Mouse (Mus musculus): Measurements from ENCODE around the gene Tmem141.

The Tmem141 gene

DNA sequence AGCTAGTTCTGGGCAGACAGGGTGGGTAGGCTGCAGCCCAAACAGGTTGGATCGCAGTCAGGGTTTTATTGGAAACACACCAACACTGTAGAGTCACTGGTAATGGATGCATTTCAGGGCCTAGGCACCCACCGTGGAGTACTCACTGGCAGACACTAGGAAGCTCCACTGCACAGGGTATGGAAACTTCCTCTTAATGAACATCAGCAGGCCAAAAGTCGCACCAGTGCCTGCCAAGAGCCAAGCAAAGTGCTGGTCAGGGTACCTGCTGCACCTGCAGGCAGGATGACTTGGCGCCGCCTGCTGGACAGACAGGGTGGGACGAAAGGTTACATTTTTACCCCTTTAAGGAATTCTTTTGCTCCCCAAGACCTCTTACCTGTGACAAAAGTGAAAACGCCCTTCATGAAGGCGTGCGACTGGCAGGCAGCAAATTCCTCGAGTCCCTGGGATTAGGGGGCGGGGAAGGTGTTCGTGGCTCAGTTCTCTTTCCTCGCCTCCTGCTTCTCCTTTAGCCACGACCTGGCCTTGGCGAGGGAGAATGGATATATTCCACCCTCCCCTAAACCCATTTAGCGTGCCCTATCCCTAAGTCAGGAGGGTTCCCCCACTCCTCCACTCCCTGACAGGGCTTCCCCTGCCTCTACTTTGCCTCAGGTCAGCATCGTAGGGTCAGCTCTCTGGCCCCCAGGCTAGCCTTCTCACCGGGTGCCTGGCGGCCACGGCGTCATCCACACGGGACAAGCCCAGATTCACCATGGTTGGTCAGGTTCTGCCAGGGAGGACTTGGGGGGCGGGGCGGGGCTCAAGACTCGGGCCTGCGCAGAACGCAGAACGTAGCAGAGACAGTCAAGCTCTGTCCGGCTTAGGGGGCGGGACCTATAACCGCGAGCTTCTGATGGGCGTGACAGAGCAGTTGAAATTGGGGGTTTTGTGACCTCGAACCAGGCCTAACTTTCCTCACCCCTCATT lies at the start of gene Tmem141:
Tmem141 (minus strand) TSS at position 777 of the 972 bp plus-strand sequence.
- Histone ChIP-seq H3K36me3 (ENCODE audit: control insufficient read depth, insufficient read depth, low read length, poor library complexity, severe bottlenecking) (no peaks in the 10 kb centered on the region), H3K27me3 (ENCODE audit: control insufficient read depth, insufficient read depth, low read length, poor library complexity, severe bottlenecking) (no peaks in the 10 kb centered on the region)
- peak; percentile 66 for DNase-seq (ENCODE audit: low read depth, low spot score)

DNA sequence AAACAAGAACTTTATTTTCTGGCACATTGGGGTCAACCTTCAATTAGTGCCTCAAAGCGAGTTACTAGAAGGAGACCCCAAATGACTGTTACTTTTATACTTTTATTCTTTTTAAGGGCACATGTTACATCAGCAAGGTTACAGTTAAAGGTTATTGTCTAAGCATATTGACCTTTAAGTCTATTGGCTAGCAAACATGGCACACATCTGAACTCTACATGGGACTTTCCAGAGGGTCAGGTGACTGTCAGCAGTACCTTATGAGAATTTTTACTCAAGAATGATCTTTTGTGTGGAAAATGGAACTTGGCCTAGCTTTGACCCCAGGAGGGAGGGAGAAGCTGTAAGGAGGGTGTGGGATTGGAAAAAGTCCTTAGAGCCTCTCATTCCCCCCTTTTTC lies 44.7 kb upstream of the Tmem141 start:
- no peak for DNase-seq (ENCODE audit: low read depth, low spot score)
- no peaks in the 10 kb centered on the region for H3K36me3 ChIP-seq (ENCODE audit: control insufficient read depth, insufficient read depth, low read length, poor library complexity, severe bottlenecking)
- no peaks in the 10 kb centered on the region for H3K27me3 ChIP-seq (ENCODE audit: control insufficient read depth, insufficient read depth, low read length, poor library complexity, severe bottlenecking)

DNA sequence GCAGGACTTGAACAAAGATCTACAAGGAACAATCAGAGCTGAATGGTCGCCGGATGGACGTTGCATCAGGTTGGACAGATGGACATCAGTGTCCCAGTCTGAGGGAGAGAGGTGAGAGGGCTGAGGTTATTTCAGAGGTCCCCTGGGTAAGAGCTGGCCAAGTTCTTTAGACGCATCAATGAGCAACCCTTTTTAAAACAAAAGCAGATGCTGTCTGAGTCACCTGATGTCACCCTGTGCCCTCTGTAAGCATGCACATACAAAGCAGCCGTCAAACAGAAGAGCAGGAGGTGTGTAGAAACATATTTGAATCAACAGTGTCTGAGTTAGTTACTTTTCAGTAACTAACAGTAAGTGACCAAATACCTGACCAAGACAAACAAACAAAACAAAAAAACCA lies 42.3 kb upstream of the Tmem141 start:
- Histone ChIP-seq H3K36me3 (ENCODE audit: control insufficient read depth, insufficient read depth, low read length, poor library complexity, severe bottlenecking) (no peaks in the 10 kb centered on the region), H3K27me3 (ENCODE audit: control insufficient read depth, insufficient read depth, low read length, poor library complexity, severe bottlenecking) (no peaks in the 10 kb centered on the region)
- no peak for DNase-seq (ENCODE audit: low read depth, low spot score)

DNA sequence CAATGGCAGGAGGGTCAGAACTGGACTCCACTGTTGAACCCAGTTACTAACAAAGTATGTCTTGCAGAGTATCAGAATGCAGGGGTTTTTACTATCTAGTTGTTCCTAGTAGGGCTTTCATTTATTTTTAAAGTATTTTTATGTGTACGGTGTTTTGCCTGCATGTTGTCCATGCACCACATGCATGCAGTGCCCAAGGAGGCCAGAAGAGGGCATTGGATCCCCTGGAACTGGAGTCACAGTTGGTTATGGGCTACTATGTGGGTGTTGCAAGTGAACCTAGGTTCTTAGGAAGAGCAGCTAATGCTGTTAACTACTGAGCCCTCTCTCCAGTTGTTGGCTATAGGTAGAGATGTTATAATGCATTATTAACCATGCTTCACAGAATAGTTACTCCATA lies 41.7 kb upstream of the Tmem141 start:
- no peaks in the 10 kb centered on the region for H3K27me3 ChIP-seq (ENCODE audit: control insufficient read depth, insufficient read depth, low read length, poor library complexity, severe bottlenecking)
- DNase-seq (ENCODE audit: low read depth, low spot score), result peak; percentile 59

DNA sequence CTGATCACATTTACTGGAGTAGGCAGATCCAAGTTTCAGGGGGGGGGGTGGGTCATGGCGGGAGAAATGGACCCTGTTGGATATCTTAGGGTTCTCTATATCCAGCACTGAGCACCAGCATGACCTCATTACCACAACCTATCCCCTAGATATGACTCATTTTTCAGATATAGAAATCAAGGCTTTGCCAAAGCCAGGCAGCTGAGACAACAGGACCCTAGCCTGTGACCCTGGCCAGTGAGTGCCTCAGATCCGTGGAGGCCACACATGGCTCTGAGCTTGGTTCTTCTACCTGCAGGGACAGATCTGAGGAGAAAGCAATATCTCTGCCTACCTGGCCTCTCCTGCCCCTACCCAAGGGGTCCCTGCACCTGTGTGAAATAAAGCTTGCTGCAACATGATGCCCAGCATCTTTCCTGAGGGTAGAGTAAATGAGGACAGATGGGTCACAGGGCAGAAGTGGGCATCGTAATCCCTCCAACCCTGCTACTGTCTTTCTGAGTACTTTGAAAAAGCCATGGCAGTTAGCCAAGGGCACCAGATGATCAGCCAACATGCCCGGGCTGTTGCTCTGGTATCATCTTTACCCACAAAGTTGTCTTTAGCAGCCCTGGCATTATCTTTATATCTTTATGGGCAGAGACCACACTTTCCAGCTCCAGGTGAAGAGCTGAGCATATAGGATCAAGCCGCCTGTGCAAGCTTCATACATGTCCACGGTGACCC lies 39.6 kb upstream of the Tmem141 start:
- no peak for DNase-seq (ENCODE audit: low read depth, low spot score)
- Histone ChIP-seq H3K36me3 (ENCODE audit: control insufficient read depth, insufficient read depth, low read length, poor library complexity, severe bottlenecking) (no peaks in the 10 kb centered on the region), H3K27me3 (ENCODE audit: control insufficient read depth, insufficient read depth, low read length, poor library complexity, severe bottlenecking) (no peaks in the 10 kb centered on the region)

More for the DNA sequence above, 41.7 kb upstream of the Tmem141 start:
- no peaks in the 10 kb centered on the region for H3K36me3 ChIP-seq (ENCODE audit: control insufficient read depth, insufficient read depth, low read length, poor library complexity, severe bottlenecking)

DNA sequence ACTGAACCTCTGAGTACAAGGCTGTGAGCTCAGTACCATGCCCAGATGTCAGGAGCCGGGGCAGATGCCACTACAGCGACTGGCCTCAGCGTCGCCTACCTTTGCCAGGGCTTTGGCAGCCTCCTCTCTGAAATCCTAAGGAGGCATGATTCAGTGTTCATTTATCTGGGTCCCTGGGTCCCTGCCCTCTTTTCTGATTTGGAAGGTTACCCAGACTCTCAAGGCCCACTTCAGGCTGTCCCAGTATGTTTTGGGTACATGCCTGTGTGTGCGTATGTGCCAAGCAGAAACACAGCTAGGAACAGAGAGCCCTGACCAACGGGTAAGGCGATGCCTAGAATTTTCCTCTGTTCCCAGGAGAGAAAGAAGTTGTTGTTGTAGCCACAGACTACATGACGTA lies 38.5 kb upstream of the Tmem141 start:
- Histone ChIP-seq H3K27me3 (ENCODE audit: control insufficient read depth, insufficient read depth, low read length, poor library complexity, severe bottlenecking) (no peaks in the 10 kb centered on the region), H3K36me3 (ENCODE audit: control insufficient read depth, insufficient read depth, low read length, poor library complexity, severe bottlenecking) (no peaks in the 10 kb centered on the region)
- no peak for DNase-seq (ENCODE audit: low read depth, low spot score)

DNA sequence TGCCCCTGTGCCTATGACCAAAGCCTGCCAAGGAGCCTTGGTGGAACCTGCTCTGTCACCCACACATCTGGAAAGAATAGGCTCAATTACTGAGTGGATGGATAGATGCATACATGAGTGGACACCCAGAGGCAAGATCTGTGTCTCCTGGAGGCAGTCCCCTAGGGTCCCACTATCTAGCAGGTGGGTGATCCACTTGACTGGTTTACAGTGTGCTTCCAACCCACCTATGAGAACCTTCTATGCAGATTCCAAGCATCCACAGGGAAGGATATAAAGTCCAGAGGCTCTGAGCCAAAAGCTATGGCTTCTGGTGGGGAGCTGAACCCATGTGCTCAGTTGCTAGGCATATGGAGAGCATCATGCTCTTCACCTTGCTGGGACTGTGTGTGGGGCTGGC lies 35.8 kb upstream of the Tmem141 start, which contains the start of gene Lcn5:
Lcn5 (plus strand) TSS at position 301 of the 400 bp plus-strand sequence.
- no peaks in the 10 kb centered on the region for H3K27me3 ChIP-seq (ENCODE audit: control insufficient read depth, insufficient read depth, low read length, poor library complexity, severe bottlenecking)
- no peaks in the 10 kb centered on the region for H3K36me3 ChIP-seq (ENCODE audit: control insufficient read depth, insufficient read depth, low read length, poor library complexity, severe bottlenecking)
- no peak for DNase-seq (ENCODE audit: low read depth, low spot score)

DNA sequence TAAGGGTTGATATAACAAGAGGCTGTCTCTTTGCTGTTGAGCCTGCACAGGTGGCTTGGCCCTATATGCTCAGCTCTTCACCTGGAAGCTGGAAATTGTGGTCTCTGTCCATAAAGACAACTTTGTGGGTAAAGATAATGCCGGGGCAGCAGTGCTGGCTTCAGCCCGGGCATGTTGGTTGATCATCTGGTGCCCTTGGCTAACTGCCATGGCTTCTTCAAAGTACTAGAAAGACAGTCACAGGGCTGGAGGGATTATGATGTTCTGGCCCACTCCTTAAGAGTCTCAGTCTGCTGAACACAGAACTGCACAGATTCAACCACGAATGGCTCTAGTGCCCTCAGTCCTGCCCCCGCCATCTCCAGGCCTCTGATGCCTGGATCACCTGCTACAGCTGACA lies 35.4 kb upstream of the Tmem141 start:
- DNase-seq (ENCODE audit: low read depth, low spot score), result no peak
- Histone ChIP-seq H3K27me3 (ENCODE audit: control insufficient read depth, insufficient read depth, low read length, poor library complexity, severe bottlenecking) (no peaks in the 10 kb centered on the region), H3K36me3 (ENCODE audit: control insufficient read depth, insufficient read depth, low read length, poor library complexity, severe bottlenecking) (no peaks in the 10 kb centered on the region)

DNA sequence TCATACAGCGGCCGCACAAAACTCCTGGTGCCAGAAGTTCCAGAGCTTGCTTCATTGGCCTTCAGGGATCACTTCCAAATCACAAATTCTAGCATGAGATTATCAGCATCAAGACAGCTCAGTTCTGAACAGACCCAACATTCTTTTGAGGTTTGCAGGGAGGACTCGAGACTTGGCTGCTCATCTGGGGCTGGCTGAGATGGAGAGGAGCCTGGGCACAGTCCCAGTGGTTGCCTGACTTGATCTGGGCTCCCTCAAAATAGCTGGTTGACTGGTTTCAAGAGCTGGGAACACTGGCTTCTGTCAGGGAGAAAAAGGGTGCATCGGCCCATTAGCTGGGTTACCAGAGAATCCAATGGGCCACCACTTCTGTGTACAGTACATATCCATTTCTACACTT lies 34.9 kb upstream of the Tmem141 start:
- DNase-seq (ENCODE audit: low read depth, low spot score), result no peak
- no peaks in the 10 kb centered on the region for H3K27me3 ChIP-seq (ENCODE audit: control insufficient read depth, insufficient read depth, low read length, poor library complexity, severe bottlenecking)
- no peaks in the 10 kb centered on the region for H3K36me3 ChIP-seq (ENCODE audit: control insufficient read depth, insufficient read depth, low read length, poor library complexity, severe bottlenecking)

DNA sequence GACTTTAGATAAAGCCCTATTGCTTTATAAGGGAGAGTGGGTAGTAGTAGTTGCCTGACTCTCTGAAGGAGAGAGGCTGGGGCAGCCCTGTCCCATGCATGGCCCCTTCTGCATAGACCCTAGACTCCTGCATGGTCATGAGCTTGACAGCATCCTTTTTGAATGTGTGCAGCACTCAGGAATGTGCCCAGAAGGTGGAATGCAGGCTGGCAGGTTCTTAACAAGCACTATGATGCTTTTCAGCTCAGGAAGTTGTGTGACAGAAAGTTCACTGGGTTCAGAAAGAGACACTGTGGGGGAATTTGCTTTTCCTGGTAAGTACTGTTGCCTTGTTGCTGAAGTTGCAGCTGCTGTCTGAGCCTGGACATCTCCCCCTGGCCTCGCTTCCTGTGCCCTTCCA lies 32.7 kb upstream of the Tmem141 start:
- DNase-seq (ENCODE audit: low read depth, low spot score), result no peak
- Histone ChIP-seq H3K36me3 (ENCODE audit: control insufficient read depth, insufficient read depth, low read length, poor library complexity, severe bottlenecking) (no peaks in the 10 kb centered on the region), H3K27me3 (ENCODE audit: control insufficient read depth, insufficient read depth, low read length, poor library complexity, severe bottlenecking) (no peaks in the 10 kb centered on the region)

DNA sequence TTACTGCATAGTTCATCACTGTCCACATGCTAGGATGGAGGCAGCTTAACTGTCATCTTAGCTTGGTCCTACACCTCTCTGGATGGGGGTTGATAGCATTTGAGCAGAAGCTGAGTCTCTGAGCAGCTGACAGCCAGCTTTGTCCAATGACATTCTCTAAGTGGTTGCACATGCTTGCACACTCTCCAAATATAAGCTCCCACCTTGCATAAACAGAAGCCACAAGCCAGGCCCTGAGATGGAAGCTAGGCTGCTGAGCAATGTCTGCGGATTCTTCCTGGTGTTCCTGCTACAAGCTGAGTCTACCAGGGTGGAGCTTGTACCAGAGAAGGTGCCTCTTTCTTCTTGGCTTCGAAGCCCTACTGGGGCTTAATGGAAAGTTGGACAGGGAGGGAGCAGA lies 31.1 kb upstream of the Tmem141 start, which contains the start of gene Lcn8:
Lcn8 (plus strand) TSS at position 219 of the 400 bp plus-strand sequence.
- DNase-seq (ENCODE audit: low read depth, low spot score), result no peak
- Histone ChIP-seq H3K36me3 (ENCODE audit: control insufficient read depth, insufficient read depth, low read length, poor library complexity, severe bottlenecking) (no peaks in the 10 kb centered on the region), H3K27me3 (ENCODE audit: control insufficient read depth, insufficient read depth, low read length, poor library complexity, severe bottlenecking) (no peaks in the 10 kb centered on the region)

DNA sequence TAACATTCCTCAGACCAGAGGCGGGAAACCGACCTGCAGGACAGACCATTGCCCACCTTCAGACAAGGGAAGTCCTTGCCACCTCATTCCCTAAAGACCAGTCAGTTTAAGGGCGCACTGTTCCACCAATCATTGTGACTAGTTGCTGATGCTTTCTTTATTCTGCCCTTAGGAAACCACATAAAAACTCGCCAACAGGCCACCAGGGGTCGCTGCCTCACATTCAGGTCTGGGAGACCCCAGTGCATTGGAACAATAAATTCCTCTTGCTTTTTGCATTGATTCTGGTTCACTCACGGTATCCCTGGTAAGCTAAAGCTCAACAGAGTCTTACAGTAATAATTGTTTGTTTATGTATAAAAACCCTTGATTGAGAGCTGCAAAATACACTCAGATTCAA lies 18.1 kb upstream of the Tmem141 start:
- Histone ChIP-seq H3K27me3 (ENCODE audit: control insufficient read depth, insufficient read depth, low read length, poor library complexity, severe bottlenecking) (no peaks in the 10 kb centered on the region; the same call in 1 of the 2 replicates), H3K36me3 (ENCODE audit: control insufficient read depth, insufficient read depth, low read length, poor library complexity, severe bottlenecking) (no peaks in the 10 kb centered on the region)
- DNase-seq (ENCODE audit: low read depth, low spot score), result peak; percentile 51

DNA sequence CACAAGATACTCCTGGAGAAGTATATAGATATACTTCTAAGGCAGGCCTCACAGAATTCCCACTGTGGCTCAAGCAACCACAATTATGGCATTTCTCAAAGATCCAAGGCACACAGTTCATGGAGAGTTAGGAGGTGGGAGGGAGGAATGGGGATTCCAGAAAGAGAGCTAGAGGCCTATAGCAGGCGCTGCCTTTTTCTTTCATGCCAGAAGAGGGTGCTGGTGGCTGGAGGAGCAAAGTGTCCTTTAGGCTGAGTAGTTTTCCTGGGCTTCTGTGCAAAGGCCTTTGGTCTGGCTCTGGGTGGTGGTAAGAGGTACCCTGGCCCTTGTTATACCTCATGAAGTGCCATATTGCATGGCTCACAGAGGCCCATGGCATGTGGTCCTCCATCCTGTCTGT lies 12.2 kb upstream of the Tmem141 start:
- DNase-seq (ENCODE audit: low read depth, low spot score), result no peak
- Histone ChIP-seq H3K27me3 (ENCODE audit: control insufficient read depth, insufficient read depth, low read length, poor library complexity, severe bottlenecking) (no peaks in the 10 kb centered on the region), H3K36me3 (ENCODE audit: control insufficient read depth, insufficient read depth, low read length, poor library complexity, severe bottlenecking) (no peaks in the 10 kb centered on the region)

DNA sequence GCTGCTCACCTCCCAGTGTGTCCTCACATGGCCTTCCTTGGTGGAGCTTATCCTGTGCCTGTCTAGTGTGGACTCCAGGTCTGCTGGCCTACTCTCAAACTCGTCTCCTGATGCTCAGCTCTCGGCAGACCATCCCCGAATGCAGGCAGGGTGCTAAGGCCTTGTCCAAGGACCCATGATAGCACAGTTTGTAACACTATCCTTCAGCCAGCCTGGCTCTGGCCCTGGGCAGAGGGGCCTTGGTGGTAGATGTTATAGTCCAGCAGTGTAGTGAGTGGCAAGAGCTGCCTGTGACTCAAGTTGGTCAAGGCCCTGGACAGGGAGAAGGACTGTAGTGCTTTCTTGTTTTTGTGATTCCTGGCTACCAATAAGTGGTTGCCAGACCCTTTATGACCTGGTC lies 11.8 kb upstream of the Tmem141 start:
- no peaks in the 10 kb centered on the region for H3K36me3 ChIP-seq (ENCODE audit: control insufficient read depth, insufficient read depth, low read length, poor library complexity, severe bottlenecking)
- no peak for DNase-seq (ENCODE audit: low read depth, low spot score)
- no peaks in the 10 kb centered on the region for H3K27me3 ChIP-seq (ENCODE audit: control insufficient read depth, insufficient read depth, low read length, poor library complexity, severe bottlenecking)

DNA sequence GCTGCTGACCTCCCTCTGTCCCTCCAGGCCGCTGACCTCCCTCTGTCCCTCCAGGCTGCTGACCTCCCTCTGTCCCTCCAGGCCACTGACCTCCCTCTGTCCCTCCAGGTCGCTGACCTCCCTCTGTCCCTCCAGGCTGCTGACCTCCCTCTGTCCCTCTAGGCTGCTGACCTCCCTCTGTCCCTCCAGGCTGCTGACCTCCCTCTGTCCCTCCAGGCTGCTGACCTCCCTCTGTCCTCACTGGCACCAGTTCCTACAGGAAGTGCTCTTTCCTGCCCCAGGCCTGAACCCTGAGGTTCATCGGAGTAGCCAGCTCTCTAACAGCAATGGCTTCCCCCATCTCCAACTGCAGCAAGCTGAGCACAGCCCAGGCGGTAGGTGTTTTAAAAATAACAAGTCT lies 6.9 kb upstream of the Tmem141 start:
- Histone ChIP-seq H3K36me3 (ENCODE audit: control insufficient read depth, insufficient read depth, low read length, poor library complexity, severe bottlenecking) (no peaks in the 10 kb centered on the region), H3K27me3 (ENCODE audit: control insufficient read depth, insufficient read depth, low read length, poor library complexity, severe bottlenecking) (no peaks in the 10 kb centered on the region)
- DNase-seq (ENCODE audit: low read depth, low spot score), result no peak

Data from splenic B cell, adult 2 months (primary cell).